Mouse (Mus musculus) G1E (cell line): ENCODE data around the gene Ptprm.

Experiments
- CTCF ChIP-seq: IDR thresholded peaks from 2 replicates; pipeline ENCODE4 v1.5.1; 2012; ENCODE audit warnings: low read depth, low read length, inconsistent platforms, mixed read lengths
- GATA1 ChIP-seq: IDR thresholded peaks from 2 replicates; pipeline ENCODE4 v1.6.1; 2012; ENCODE audit warnings: borderline replicate concordance, low read length, inconsistent platforms, mixed read lengths
- TAL1 ChIP-seq: conservative IDR thresholded peaks from 2 replicates; pipeline ENCODE4 v1.6.1; 2012; ENCODE audit warnings: low read depth, low read length, inconsistent platforms, mixed read lengths

DNA sequence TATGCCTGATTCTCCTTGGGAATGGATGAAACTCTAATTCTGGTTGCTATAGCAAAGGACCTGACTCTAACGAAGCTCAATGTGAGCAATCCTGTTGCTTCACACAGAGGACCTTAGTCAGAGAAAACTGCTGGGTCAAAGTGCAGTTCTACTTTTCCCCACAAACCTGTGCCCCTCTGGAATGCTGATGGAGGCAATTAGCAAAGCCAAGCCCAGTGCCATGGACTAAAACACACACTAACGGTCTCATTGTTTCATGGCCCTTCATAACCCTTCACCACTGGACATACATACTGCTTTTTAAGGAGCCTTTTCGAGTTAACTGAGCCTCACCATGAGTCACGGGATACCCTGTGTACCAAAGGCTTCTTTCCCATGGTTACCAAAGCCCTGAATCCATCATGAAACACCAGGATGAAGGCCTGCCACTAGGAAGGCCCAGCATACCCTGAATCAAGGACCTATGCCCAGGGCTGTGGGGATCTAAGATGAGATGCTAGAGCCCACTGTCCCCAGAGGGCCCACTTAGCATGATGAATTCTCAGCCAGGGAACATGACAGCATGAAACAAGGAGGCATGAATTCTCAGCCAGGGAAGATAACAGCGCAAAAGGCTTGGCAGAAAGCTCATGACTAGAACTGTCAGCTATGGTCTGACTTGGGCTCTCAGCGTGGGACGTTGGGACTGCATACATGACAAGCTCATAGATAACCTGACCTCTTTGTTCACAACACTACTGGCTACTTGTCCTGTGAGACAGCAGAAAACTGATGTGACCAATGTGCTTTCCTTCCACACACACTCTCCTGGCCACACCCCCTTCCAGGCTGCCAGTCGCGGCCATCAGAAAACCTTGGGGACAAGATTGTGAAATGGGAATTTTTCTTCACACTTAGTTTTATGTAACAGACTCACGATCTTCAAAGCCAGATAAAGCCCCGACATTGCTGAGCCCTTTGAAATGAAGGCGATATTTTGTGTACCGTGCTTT lies 57.4 kb downstream of the Ptprm start:
- TF ChIP-seq CTCF (no peak), TAL1 (no peak), GATA1 (no peak)
